Comparison of ENCODE assay signal across 23 mouse cellular contexts in genomic region chr16:26368121-26368520, GRCm38 (mm10). TPM values are rescaled to one million over a fixed set of nuclear protein-coding genes. Genes with fewer than 3 reads are reported as not detected.
DNase-seq lines count a peak whose midpoint lies in the region; ATAC-seq lines count a peak whose summit lies in the region.
"Had no signal": no experiment of that assay in that cellular context is flagged by ENCODE, and none has a peak within 500 bp of the region (broad histone marks: within the 10 kb centered on the region; RNA-seq: fewer than 3 reads in every experiment).

No protein-coding gene starts in this region.

- H3K27ac ChIP-seq in kidney, embryonic 16.5 days (ENCODE audit: low read length): peak overlapping the region; percentile 39; the same call in 1 of the 2 replicates
- H3K27ac ChIP-seq in liver, embryonic 12.5 days: 0 out of 2 replicates have a peak overlapping the region, but pooled peaks have one; percentile 58
- H3K27ac ChIP-seq in midbrain, embryonic 14.5 days (replicated peaks; ENCODE audit: low read depth, low read length): no peak overlapping the region
- H3K27ac ChIP-seq: embryonic facial prominence, embryonic 13.5 days; forebrain, embryonic 12.5 days; hindbrain, embryonic 14.5 days; limb, embryonic 15.5 days; midbrain, embryonic 10.5 days; neural tube, embryonic 15.5 days had no signal

- DNase-seq in kidney, adult 18-20 months: peak; percentile 52
- DNase-seq in kidney, postnatal 4 days: no peak
- peak; percentile 56 for DNase-seq in yolk sac, embryonic 10.5 days (ENCODE audit: low spot score)
- no peak for DNase-seq in midbrain, embryonic 14.5 days
- no peak for DNase-seq in ovary, postnatal 10 days (ENCODE audit: low spot score)
- DNase-seq: adrenal gland, adult 2 months; cerebellum, adult 18-20 months; cerebellum, postnatal 36 days; embryo, embryonic 11 days; heart, postnatal 4 days; left cerebral cortex, postnatal 4 days had no signal

- H3K36me3 ChIP-seq in kidney, embryonic 16.5 days (ENCODE audit: insufficient read depth, low read length): no peaks in the 10 kb centered on the region
- no peaks in the 10 kb centered on the region for H3K36me3 ChIP-seq in liver, embryonic 12.5 days
- H3K36me3 ChIP-seq in midbrain, embryonic 14.5 days (ENCODE audit: control insufficient read depth, insufficient read depth, low read length): no peaks in the 10 kb centered on the region
- H3K36me3 ChIP-seq: embryonic facial prominence, embryonic 13.5 days; forebrain, embryonic 12.5 days; limb, embryonic 15.5 days; midbrain, embryonic 10.5 days; neural tube, embryonic 15.5 days had no signal

- H3K27me3 ChIP-seq in kidney, embryonic 16.5 days (ENCODE audit: insufficient read depth, low read length): no peaks in the 10 kb centered on the region
- peaks cover 12% of the 10 kb centered on the region; the same call in 1 of the 2 replicates for H3K27me3 ChIP-seq in liver, embryonic 12.5 days (replicated peaks)
- H3K27me3 ChIP-seq in midbrain, embryonic 14.5 days (ENCODE audit: control insufficient read depth, insufficient read depth, low read length): no peaks in the 10 kb centered on the region
- H3K27me3 ChIP-seq: embryonic facial prominence, embryonic 13.5 days; limb, embryonic 15.5 days; neural tube, embryonic 15.5 days had no signal

- 61% methylated on average over 5 of the region's 5 CpGs for WGBS in kidney, embryonic 16.5 days
- 49% methylated on average over 5 of the region's 5 CpGs for WGBS in liver, embryonic 12.5 days (ENCODE audit: insufficient replicate concordance)
- 70% methylated on average over 5 of the region's 5 CpGs for WGBS in midbrain, embryonic 14.5 days

- no peaks in the 10 kb centered on the region for H3K9me3 ChIP-seq in kidney, embryonic 16.5 days (ENCODE audit: low read length)
- H3K9me3 ChIP-seq in liver, embryonic 12.5 days (replicated peaks): no peaks in the 10 kb centered on the region
- no peaks in the 10 kb centered on the region for H3K9me3 ChIP-seq in midbrain, embryonic 14.5 days (ENCODE audit: control insufficient read depth, low read length)
- H3K9me3 ChIP-seq: embryonic facial prominence, embryonic 13.5 days; forebrain, embryonic 12.5 days; limb, embryonic 15.5 days; midbrain, embryonic 10.5 days; neural tube, embryonic 15.5 days had no signal

- H3K4me1 ChIP-seq in kidney, embryonic 16.5 days (ENCODE audit: insufficient read depth, low read length): peaks cover 2% of the 10 kb centered on the region; the same call in 1 of the 2 replicates
- H3K4me1 ChIP-seq in liver, embryonic 12.5 days: no peaks in the 10 kb centered on the region
- 0 out of 2 replicates have a peak, but pooled peaks cover 5% of the 10 kb centered on the region for H3K4me1 ChIP-seq in midbrain, embryonic 14.5 days (ENCODE audit: control insufficient read depth, insufficient read depth, low read length)

- H3K4me3 ChIP-seq in kidney, embryonic 16.5 days (ENCODE audit: low read length): no peak overlapping the region; the same call in 1 of the 2 replicates
- H3K4me3 ChIP-seq in liver, embryonic 12.5 days: no peak overlapping the region
- H3K4me3 ChIP-seq in midbrain, embryonic 14.5 days (replicated peaks; ENCODE audit: low read depth, low read length): no peak overlapping the region
- H3K4me3 ChIP-seq: embryonic facial prominence, embryonic 13.5 days; erythroblast, embryonic 14.5 days; forebrain, embryonic 12.5 days; limb, embryonic 15.5 days; midbrain, embryonic 10.5 days; neural tube, embryonic 15.5 days had no signal

- H3K9ac ChIP-seq in kidney, embryonic 16.5 days (replicated peaks; ENCODE audit: low read length): no peak overlapping the region
- no peak overlapping the region for H3K9ac ChIP-seq in liver, embryonic 12.5 days
- H3K9ac ChIP-seq in midbrain, embryonic 14.5 days (replicated peaks; ENCODE audit: low read length): no peak overlapping the region
- H3K9ac ChIP-seq: embryonic facial prominence, embryonic 13.5 days; forebrain, embryonic 12.5 days; hindbrain, embryonic 14.5 days; limb, embryonic 15.5 days; neural tube, embryonic 15.5 days had no signal

- peak overlapping the region; percentile 30; the same call in 1 of the 2 replicates for H3K4me2 ChIP-seq in kidney, embryonic 16.5 days (replicated peaks; ENCODE audit: low read depth, low read length)
- H3K4me2 ChIP-seq in liver, embryonic 12.5 days: peak overlapping the region; percentile 32; the same call in 1 of the 2 replicates
- H3K4me2 ChIP-seq in midbrain, embryonic 14.5 days (ENCODE audit: low read length): no peak overlapping the region
- H3K4me2 ChIP-seq: embryonic facial prominence, embryonic 13.5 days; forebrain, embryonic 12.5 days; hindbrain, embryonic 14.5 days; neural tube, embryonic 15.5 days had no signal

- ATAC-seq in kidney, embryonic 16.5 days (ENCODE audit: low FRiP score, low TSS enrichment): peak; percentile 46
- ATAC-seq in liver, embryonic 12.5 days: peak; percentile 54
- no peak for ATAC-seq in midbrain, embryonic 14.5 days (ENCODE audit: low FRiP score, low TSS enrichment)
- ATAC-seq: CD4-positive, CD25-positive, alpha-beta regulatory T cell, adult 4 months; inflammation-experienced regulatory T-cells, adult 6 months; lung, postnatal 0 days had no signal

RNA-seq across cellular contexts. Expression of gene Cldn1, which starts 3.5 kb away (rescaled TPM):
- polyA plus RNA-seq in kidney, embryonic 16.5 days (2015; fragmentation: Nextera tagmentation; extraction: Ambion mirVana): 44.0 and 46.7 TPM in 2 replicates
- polyA plus RNA-seq in liver, embryonic 12.5 days (2016; fragmentation: Nextera tagmentation; extraction: Ambion mirVana): 14.2 and 15.3 TPM in 2 replicates
- polyA plus RNA-seq in midbrain, embryonic 14.5 days (2014; fragmentation: Nextera tagmentation; extraction: Ambion mirVana): 2.5 and 3.6 TPM in 2 replicates
- polyA plus RNA-seq: CD4-positive, CD25-positive, alpha-beta regulatory T cell, adult 4 months; erythroblast, embryonic 14.5 days; inflammation-experienced regulatory T-cells, adult 6 months had no signal

Comparison
In these comparisons a context has a peak if more than half of its experiments do, and no peak if none do; other contexts are left out.
1. DNase-seq: peak in kidney, adult 18-20 months (single experiment) and yolk sac, embryonic 10.5 days (single experiment); none in kidney, postnatal 4 days (0 of 2), midbrain, embryonic 14.5 days (single experiment) and ovary, postnatal 10 days (single experiment).